Mouse (Mus musculus) kidney, adult 11 months (tissue): ENCODE measurements around the gene Myo1d.
A peak's percentile ranks its signal among the peaks of the same experiment; 100 is the strongest.

Source experiments
- DNase-seq: peaks from one replicate; pipeline ENCODE4 v3.0.0; 2022

Gene Myo1d

DNA sequence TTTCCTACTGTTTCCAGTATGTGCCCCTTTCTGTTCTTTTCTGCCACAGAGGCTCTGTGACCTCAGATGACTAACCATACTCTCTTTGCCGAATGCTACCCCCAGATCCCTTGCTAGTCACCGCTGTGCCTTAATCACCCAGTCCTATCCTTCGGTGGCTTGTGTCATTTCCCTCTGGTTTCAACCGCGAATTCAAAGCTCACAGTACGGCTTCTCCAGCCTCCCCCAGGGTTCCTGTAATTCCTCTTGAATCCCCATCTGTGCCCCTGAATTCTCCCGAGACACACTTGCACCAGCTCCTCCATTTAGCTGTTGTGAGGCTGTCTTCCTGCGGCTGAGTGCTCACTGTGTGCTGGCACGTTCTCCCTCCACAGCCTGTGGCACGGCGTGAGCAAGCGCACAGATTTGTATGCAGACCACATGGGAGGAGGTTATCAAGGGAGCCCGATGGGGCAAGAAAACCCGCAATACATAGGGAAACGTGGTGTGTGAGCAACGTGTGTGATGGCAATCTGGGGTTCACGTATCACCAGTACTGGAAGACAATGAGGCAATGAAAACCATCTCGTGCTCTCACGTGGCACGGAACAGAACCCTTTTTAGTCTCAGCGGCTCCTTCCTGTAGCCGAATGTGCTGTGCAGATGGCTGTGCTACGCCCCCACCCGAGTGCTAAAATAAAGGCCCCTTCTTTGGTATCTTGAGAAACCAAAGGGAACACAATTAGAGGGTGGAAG lies 177.0 kb downstream of the Myo1d start:
- no peak for DNase-seq

DNA sequence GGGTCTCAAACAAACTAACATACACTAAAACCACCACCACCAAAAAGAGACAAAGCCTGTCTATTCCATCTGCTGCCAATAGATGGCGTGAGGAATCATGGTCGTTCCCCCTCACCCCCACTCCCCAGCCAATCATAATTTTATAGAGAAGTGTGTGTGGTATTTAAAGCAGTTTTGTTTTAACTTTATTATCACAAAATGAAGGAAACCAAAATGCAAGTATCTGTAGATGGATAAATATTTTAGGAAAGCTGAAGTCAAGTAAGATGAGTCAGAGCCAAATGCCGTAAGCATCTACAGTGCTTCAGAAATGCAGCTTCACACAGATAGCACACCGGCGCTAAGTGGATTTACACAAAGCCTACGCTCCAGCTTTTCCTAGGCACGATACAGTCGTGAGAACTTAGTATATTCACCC lies 177.8 kb downstream of the Myo1d start:
- DNase-seq, result no peak

DNA sequence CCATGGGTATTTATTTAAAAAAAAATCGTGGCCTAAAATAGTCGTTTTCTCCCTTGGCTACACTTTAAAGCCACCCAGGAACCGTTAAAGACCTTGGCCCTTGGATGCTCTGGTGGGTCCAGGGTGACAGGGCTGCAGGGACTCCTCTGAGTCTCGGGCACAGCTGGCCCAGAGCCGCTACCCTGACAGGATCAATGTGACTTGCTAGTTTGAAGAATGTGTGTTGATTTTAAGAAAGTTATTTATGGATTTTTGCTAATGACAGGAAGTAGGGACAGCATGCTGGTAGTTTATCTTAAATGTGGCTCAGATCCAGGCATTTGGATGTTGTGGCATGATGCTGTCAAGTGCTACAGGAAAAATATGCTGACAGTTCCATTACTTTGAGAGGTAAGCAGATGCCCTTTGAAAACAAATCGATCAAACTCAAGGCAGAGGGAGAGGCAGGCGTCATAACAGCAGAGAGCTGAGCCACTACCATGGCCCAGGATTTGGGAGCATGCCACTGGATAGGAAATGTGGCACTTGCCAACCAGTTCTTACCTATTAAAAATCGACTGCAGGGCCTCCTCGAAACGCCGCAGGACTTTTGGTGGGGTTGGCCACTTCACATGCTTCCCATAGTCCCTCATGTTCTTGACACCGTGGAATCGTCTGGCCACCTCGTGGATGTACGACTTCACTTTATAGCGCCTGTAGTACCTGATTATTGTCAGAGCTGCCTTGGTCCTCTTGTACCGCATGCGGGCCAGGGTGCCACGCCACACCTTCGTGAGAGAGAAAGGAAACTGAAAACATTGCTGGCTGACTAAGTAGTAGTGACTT lies 178.6 kb downstream of the Myo1d start:
- peak; percentile 6 for DNase-seq

DNA sequence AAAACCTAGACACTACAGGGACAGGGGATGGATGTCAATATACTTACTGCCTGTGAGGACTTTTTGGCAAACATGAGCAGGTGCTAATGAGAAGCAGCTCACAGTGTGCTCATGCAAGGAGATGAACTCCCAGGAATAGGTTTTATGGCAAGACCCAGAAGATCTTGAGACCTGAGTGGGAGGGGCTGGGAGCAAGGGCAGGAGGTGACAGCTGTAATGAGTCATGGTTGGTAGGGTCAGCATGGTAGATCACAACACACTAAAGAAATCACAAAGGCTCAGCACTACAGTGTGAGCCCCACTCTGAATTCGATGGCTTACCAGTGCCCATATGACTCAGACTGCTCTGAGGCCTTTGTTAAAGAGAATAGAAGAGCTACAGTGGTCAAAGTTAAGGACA lies 184.3 kb downstream of the Myo1d start:
- DNase-seq, result no peak

DNA sequence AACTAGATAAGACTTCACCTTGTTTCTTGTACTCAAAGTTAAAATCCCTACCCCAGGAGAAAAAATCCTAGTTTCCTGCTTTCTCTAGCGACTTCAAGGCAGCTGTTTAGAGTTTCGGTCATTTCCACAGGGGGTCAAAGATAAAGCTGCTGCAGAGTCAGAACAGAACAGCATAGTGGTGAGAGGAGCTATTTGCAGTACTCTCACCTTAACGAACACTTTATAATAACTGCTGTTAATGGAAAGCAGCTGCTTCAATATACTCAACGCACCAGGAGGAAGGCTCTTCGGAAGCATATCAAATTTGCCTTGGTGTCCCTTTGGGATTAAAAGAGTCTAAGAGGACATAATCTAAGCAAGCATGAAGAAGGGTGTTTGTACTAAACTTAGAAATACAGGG lies 190.4 kb downstream of the Myo1d start:
- no peak for DNase-seq

DNA sequence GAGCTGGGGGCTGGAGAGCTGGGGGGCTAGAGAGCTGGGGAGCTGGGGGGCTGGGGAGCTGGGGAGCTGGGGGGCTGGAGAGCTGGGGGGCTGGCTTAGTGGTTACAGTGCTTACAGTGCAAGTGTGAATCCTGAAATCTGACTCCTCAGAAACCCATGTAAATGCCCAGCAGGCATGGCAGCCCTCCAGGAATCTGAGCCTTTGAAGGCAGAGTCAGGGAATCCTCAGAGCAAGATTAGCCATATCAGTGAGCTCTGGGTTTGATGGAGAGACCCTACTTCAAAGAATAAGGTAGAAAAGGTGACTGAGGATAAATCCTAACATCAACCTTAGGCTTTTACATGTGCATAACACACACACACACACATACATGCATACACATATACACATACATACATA lies 194.1 kb downstream of the Myo1d start:
- DNase-seq, result no peak

DNA sequence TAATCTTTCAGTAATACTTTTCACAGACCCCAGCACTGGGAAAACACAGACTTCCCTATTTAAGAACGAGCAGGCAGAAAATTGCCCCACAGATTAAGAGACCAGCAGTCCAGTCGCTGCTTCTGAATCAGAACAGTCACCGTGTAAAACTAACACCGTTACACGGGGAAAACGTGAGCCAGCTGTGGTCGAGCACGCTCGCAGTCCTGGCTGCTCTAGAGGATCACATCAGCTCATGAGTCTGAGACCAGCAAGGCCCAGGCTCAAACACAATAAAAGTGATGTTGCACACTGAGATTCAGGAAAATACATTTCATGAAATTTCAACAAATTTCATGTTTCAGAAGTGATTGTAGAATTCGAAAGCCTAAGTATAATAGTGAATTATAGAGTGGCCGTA lies 194.6 kb downstream of the Myo1d start:
- DNase-seq, result no peak

DNA sequence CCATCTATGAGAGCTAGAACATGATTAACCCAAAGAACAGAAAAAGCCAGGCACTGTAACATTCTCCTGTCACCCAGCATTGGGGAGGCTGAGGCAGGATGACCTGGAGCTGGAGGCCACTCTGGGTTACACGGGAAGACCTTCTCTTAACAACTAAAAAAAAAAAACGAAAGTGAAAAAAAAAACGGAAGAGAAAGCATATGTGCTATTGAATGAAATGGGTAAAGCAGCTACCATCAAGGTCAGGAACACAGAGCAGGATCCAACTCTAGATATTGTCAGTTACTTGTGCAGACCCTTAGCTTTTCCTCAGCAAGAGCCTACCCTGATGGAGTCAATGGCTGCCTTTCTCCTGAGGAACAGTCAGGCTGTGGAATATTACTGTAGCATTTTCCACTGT lies 199.3 kb downstream of the Myo1d start:
- no peak for DNase-seq

DNA sequence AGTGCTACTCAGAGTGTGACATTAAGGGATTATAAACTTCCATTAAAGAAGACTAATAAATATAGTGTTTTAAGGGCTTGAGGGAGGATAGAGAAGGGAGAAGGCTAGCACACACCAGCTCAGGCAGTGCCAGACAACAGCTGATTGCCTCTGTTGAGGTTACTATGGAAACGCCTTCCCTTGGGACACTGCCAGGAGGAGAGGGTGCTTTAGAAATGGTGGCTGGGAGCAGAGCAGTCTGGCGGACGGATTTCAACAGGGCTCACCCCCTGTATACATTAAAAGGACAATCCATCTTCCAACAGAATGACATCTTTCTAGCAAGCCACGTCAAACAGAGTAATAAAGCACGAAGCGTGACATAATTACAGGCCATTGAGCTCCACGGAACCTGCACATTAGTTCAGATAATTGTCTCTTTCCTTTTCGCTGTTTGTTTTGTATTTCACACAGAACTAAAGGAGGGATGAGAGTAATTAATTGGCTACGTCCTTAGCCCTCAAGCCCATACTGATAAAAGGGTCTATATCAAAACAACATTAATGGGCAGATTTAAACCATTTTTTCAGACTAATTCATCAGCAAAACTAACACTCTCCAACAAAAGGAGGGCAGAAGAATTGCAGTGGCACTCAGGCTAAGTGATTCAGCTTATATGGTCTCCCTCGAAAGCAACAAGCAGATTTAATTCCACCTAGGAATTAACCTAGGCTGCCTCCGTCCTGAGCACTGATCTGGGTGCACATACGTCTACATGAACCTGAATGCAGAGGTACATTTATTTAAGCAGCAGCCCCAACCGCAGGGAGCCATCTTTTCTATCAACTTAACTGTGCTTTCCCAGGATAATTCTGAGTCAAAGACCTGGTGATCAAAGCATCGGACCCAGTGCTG lies 201.8 kb downstream of the Myo1d start:
- DNase-seq, result peak; percentile 14

DNA sequence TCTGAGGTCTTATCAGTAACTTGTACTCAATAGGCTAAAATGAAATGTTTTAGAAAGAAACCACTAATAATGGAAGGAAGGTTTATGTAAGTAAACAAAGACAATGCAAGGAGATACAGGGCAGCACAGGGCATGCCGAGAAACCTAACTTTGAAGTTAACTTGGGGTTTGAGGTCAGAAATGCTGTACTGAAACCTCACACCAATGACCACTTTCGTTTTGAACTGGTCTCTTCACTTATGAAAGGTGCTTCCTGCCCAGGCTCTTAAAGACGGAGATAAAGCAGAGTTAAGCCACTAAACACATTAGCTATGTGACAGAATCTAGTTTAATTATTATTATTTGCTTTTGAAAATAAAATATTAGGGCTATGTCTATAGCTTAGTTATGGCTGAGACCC lies 204.0 kb downstream of the Myo1d start:
- no peak for DNase-seq

DNA sequence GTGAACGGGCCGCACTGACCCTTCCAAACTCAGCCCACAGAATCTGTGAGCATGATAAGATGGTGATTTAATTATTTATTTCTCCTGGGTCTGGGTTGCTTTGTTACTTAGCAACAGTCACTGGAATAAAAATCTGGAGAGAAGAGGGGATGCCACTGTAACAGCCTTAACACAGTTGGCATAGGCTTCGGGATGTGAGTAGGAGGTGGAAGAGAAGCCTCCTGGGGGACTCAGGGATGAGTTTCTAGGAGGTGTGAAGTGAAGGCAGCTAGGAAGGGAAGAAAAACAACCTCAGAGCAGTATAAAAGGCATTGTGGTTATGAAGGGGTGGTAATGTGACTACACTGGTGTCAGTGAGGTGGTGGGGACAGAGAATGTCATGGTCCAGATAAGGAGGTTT lies 213.5 kb downstream of the Myo1d start:
- no peak for DNase-seq

DNA sequence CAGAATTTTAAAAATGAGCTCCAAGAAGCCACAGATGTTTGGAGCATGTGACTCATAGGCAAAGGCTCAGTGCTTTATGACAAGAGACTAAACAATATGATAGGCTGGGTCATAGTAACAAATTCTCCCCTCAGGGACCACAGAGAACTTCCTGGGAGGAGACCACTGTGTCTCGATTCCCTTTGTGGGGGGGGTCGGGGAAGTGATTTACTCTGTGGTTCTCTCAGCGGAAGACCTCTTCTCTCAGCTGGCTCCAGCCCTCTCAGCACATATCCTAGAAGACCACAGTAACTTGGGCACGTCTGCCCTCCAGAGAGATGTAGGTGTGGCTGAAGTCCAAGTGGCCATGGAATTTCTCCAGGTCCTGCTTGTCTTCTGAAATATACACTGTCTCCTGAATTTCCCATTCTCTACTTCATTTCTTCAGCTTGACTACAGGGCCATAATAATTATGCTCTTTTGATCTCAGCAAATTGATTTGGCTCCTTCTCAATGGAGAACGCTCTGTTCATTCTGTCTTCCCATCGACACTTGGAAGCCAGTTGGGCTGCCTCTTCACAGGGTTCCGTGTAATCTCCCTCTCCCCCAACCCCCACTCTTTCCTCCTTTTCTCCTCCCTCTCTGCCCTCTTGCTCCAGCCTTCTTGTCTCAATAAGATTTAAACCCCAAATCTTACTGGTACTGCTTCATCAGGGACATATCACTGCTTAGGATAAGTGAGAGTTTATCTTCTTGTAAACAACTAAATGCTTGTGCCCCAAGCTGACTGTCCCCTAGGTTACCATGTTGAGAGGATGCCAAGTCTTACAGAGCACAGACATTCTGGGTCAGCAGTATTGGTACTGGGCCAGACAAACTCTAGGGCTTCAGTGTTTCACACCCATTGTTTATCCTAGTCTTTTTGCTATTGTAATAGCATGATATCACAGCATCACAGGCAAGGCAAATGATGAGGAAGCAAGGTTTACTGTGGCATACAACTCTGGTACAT lies 214.6 kb downstream of the Myo1d start:
- DNase-seq, result no peak

DNA sequence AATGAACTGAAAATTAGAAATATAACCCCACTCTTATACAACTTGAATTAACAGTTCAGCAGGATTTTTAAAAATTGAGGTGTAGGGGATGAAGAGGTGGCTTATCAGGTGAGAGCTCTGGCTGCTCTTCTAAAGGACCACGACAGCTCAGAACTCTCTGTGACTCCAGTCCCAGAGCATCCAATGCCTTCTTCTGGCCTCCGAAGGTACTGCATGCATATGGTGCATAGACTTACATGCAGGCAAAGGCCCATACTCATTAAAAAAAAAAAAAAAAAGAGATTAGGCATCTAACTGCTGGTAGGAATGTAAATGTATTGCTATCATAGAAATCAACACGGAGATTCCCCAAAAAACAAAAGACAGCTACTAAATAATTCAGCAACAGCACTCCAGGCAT lies 217.3 kb downstream of the Myo1d start:
- no peak for DNase-seq

DNA sequence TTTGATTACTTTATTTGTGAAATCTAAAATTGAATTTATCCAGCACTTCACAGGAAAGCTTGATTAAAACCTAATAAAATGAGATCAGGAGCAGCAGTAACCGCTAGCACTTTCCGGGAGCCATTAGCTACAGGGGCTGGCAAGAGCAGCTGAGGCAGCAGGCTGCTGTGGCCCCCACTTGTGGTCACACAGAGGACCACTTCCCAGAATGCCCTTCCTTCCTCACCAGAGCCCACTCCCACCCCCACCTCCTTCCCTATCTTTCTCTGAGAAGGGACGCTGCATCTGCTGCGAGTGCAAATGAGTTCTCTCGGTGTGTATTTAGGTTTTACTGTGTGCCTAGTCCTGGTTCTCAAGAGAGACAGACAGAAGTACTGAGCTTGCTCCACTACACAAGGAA lies 219.1 kb downstream of the Myo1d start:
- no peak for DNase-seq

DNA sequence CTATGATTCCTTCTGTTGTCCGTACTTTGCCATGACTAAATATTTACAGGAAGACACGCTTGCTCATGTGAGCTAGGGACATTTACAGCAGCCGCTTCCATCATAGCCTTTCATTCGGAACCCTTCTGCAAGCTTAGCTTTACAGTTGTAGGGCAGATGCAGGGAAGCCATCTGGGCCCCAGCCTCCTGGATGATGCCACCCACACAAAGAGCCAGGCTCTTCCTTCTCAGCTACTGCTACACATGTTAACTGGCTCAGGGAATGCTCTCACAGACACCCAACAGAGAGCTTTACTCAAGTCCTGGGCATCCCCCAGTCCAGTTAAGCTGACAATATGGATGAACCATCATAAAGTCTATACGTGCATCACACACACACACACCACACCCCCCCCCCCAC lies 224.4 kb downstream of the Myo1d start:
- no peak for DNase-seq

DNA sequence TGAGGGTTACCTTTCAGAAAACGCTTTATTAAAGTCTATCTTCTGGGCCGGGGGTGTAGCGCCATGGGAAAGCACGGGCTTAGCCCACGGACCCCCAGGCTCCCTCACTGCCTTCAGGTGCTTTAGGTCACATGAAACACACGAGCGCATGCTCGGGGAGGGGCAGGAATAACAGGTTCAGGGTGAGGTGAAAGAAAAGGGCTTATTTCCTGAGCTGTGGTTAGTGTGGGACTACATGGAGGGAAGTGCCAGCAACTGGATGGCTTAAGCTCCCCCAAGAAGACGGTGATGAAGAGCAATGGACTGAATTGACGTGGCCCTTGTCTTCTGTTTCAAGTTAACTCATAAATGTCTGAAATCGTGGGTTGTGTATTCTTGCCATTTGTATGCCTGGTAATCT lies 226.8 kb downstream of the Myo1d start:
- DNase-seq, result no peak

DNA sequence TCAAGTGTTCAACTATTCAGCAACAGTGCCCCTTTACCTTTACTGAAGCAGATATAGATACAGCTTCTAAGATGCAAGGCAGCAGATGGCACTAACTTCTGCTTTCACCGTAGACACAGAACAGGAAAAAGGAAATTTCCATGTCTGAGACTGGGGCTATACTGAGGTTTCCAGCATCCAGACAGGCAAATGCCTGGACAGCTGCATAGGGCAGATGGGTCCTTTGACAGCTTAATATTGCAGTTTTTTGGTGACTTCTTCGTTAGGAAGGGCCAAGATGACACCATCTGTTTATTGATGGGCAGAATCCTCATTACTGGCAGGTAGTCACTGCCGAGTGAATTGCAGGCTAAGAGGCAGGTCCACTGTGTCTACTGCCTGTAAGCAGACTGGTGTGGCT lies 228.2 kb downstream of the Myo1d start:
- no peak for DNase-seq

DNA sequence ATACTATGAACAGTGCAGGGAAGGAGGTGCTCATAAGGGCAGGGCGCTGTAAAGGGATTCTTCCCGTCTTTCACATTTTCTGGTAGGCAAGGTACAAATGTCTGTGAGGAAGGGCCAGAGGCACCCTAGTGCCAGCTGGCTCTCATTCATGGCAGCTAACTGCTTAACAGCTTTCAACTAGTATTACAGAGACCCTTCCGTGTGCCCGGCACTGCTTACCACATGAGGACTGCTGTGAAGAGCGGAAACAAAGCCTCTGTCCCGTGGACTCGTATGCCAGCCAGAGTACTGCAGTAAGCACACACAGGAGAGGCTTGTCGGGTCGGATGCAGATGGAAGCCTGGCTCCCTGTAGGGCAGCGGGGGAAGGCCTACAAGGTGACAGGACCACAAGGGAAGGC lies 229.6 kb downstream of the Myo1d start:
- no peak for DNase-seq

DNA sequence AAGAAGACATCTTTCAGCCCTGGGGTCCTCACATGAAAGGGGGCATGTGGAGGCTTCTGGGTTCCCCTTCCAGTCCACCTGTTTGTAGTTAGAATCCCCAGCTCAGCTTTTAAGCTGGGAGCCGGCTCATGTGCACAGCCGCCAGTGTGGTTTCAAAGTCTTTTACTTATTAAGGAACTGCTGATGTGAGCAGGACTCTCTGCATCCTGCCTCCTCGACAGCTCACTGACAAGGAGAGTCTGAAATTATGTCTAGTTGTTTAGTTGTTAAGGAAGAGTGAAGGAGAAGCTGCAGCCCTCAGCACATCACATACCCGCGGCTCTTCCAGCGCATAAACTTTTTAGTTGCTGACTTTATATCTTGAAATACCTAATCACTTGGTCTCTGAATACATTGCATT lies 230.0 kb downstream of the Myo1d start:
- DNase-seq, result no peak

DNA sequence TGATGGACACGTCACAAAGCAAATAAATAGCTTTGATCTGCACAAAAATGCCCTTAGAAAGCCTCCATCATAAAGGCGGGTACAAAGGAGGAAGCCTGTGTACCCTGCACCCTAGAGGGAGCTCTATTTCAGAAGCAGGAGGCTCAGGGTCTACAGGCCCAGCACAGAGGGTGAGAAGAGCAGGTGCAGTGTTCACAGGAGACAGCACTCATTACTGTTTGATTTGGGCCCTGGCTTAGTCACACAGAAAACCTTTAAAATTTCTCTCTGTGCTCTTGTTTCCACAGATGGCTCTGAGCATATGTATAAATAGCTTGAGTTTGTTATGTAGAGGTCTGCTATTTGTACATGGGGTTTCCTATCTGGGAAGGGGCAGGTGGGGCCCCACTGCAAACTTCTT lies 233.6 kb downstream of the Myo1d start:
- DNase-seq, result no peak

DNA sequence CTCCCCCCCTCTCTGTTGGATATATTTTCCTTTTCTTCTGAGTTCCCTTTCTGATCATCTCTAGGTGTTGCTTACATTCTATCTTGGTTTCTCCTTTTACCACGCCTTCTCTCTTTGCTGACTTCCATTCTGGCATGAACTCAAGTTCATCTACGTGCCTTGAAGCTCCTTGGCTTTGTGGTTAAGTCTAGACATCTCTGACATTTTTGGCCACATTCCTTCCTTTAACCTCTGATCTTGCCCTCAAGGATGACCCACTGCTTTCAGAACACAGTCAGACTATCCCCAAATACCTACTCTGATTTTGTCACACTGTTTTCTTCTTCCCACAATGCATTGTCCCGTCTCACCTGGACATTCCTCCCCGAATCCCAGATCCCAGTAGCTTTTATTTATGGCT lies 240.8 kb downstream of the Myo1d start:
- DNase-seq, result no peak

DNA sequence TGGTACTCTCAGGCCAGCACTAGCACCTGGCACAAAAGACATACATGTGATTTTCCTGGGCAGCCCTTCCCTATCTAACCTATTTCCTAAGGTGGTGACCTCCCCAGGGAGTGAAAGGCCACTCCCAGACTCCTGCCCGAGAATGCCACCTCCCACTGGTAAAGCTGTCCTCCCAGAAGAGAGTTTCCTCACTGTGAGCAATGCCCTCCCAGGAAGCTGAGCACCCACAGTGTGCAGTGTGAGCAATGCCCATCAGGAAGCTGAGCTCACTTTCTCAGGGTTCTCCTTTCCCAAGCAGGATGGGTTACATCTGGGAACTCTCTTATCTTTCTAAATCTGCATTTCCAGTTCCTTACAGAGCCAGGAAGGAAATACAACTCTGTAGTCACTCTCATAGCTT lies 246.9 kb downstream of the Myo1d start:
- DNase-seq, result no peak
